Mouse (Mus musculus) cerebellum, adult 2 months (tissue): ENCODE results near the gene Lgals1.
"Not testable (repeated sequence)": the region's sequence is repeated elsewhere in the genome, so short reads cannot be mapped to it uniquely, and the experiment has no call there.

Source experiments
- CTCF ChIP-seq: fragments of 200-500 bp; IDR thresholded peaks from 2 replicates; pipeline ENCODE4 v1.5.1; 2011; ENCODE audit warnings: low read depth, mild to moderate bottlenecking, control low read depth, low read length, moderate library complexity, borderline replicate concordance; ENCODE audit not compliant: insufficient read depth
- POLR2A ChIP-seq: fragments of 200-500 bp; IDR thresholded peaks from 2 replicates; pipeline ENCODE4 v1.6.1; 2011; ENCODE audit warnings: low read length, control low read depth, borderline replicate concordance; ENCODE audit not compliant: insufficient read depth

DNA sequence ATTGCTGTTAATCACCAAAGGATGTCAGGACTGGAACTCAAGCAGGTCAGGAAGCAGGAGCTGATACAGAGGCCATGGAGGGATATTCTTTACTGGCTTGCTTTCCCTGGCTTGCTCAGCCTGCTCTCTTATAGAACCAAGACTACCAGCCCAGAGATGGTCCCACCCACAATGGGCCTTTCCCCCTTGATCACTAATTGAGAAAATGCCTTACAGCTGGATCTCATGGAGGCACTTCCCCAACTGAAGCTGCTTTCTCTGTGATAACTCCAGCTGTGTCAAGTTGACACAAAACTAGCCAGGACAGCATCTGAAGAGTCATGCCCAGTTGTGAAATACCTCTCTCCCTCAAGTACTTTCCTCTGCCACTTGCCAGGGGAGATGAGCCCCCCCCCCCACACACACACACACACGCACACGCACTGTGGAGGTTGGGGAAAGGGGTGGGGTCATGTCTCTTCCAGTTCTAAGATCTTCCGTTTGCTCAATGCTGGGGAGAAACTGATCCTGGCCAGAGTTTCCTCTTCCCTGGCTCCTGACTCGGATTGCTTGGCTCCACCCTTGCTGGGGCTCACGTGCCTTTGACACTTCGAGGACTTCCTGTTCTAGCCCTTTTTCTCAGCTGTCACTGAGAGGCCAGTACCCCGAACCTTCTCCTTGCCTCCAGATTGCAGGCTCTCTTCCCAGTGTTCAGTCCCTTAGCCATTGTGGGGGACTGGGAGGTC is 47.6 kb upstream of the Lgals1 start:
- not testable (repeated sequence) for TF ChIP-seq CTCF, POLR2A
